Mouse (Mus musculus) CH12.LX (cell line): ENCODE data around the gene Arid1a. TPM values are rescaled to one million over a fixed set of nuclear protein-coding genes. Genes with fewer than 3 reads are reported as not detected.

Experiments
- DNase-seq: peaks from one replicate; pipeline ENCODE4 v3.0.0-alpha.2; 2013; ENCODE audit errors: extremely low read depth
- H3K27ac ChIP-seq: 2 replicates; pipeline ENCODE4 v1.5.1; 2012; ENCODE audit warnings: low read depth, mild to moderate bottlenecking, control low read depth, moderate library complexity; ENCODE audit not compliant: insufficient read depth
- H3K27me3 ChIP-seq: replicated peaks from 2 replicates; pipeline ENCODE3; 2012; ENCODE audit warnings: inconsistent platforms
- H3K36me3 ChIP-seq, 2 experiments: replicated peaks in 1 of 2; 2 replicates each; pipeline versions ENCODE3 to v1.6.1; 2012; ENCODE audit warnings: inconsistent platforms in 1 of 2, low read length in 1 of 2, mild to moderate bottlenecking in 1 of 2, mixed read lengths in 1 of 2, moderate library complexity in 1 of 2; ENCODE audit not compliant: control insufficient read depth in 1 of 2, insufficient read depth in 1 of 2
- H3K4me1 ChIP-seq, 2 experiments: 2 replicates each; pipeline ENCODE4 v1.6.1; 2012; ENCODE audit warnings: inconsistent platforms in 1 of 2, moderate library complexity in 1 of 2; ENCODE audit not compliant: insufficient read depth in 2 of 2, control insufficient read depth in 1 of 2
- H3K4me2 ChIP-seq: 2 replicates; pipeline ENCODE4 v1.6.1; 2012; ENCODE audit warnings: low read depth, mild to moderate bottlenecking, control low read depth; ENCODE audit not compliant: poor library complexity, insufficient read depth, severe bottlenecking
- H3K4me3 ChIP-seq, 3 experiments: fragments of 150-350 bp in 1 of 3; sonication (generic) in 1 of 3; replicated peaks in 1 of 3; 2 replicates each; pipeline versions ENCODE3 to v1.5.1; 2011 to 2012; ENCODE audit warnings: low read depth in 2 of 3, low read length in 2 of 3, mild to moderate bottlenecking in 2 of 3, moderate library complexity in 2 of 3, control low read depth in 1 of 3, improper control_type of control experiment in 1 of 3, inconsistent platforms in 1 of 3, mixed read lengths in 1 of 3; ENCODE audit not compliant: poor library complexity in 1 of 3
- H3K79me2 ChIP-seq: replicated peaks from 2 replicates; pipeline ENCODE4 v1.6.1; 2012; ENCODE audit warnings: mild to moderate bottlenecking, moderate library complexity; ENCODE audit not compliant: control insufficient read depth, poor library complexity, insufficient read depth, severe bottlenecking; ENCODE audit errors: extremely low read depth
- H3K9ac ChIP-seq: 2 replicates; pipeline ENCODE4 v1.6.1; 2012; ENCODE audit warnings: low read depth, mild to moderate bottlenecking, control low read depth, moderate library complexity; ENCODE audit not compliant: insufficient read depth
- H3K9me3 ChIP-seq: replicated peaks from 2 replicates; pipeline ENCODE3; 2012; ENCODE audit warnings: low read length, inconsistent platforms, mixed read lengths
- CHD1 ChIP-seq: IDR thresholded peaks from 2 replicates; pipeline ENCODE4 v1.6.1; 2012; ENCODE audit warnings: low read depth, low read length, improper control_type of control experiment, inconsistent platforms
- CTCF ChIP-seq, 2 experiments: IDR thresholded peaks in 1 of 2; conservative IDR thresholded peaks in 1 of 2; 2 replicates each; pipeline ENCODE4 v1.5.1; 2011 to 2012; ENCODE audit warnings: low read depth in 2 of 2, low read length in 2 of 2, improper control_type of control experiment in 1 of 2, inconsistent platforms in 1 of 2, mild to moderate bottlenecking in 1 of 2, moderate library complexity in 1 of 2
- E2F4 ChIP-seq: IDR thresholded peaks from 2 replicates; pipeline ENCODE4 v1.6.1; 2011; ENCODE audit warnings: low read depth, low read length, improper control_type of control experiment; ENCODE audit not compliant: insufficient replicate concordance
- ELF1 ChIP-seq: IDR thresholded peaks from 2 replicates; pipeline ENCODE4 v1.6.1; 2014; ENCODE audit warnings: low read depth, mild to moderate bottlenecking, inconsistent platforms, low read length, improper control_type of control experiment
- EP300 ChIP-seq: IDR thresholded peaks from 2 replicates; pipeline ENCODE4 v1.6.1; 2011; ENCODE audit warnings: low read length, improper control_type of control experiment
- ETS1 ChIP-seq: conservative IDR thresholded peaks from 2 replicates; pipeline ENCODE4 v1.6.1; 2012; ENCODE audit warnings: low read depth, mild to moderate bottlenecking, inconsistent platforms, low read length, improper control_type of control experiment, moderate library complexity
- GABPA ChIP-seq: IDR thresholded peaks from 2 replicates; pipeline ENCODE4 v1.6.1; 2012; ENCODE audit warnings: low read depth, low read length, improper control_type of control experiment, inconsistent platforms; ENCODE audit not compliant: insufficient replicate concordance
- HCFC1 ChIP-seq: IDR thresholded peaks from 2 replicates; pipeline ENCODE4 v1.6.1; 2012; ENCODE audit warnings: low read depth, mild to moderate bottlenecking, inconsistent platforms, low read length, improper control_type of control experiment
- IRF4 ChIP-seq: IDR thresholded peaks from 2 replicates; pipeline ENCODE4 v1.6.1; 2014; ENCODE audit warnings: low read depth, mild to moderate bottlenecking, inconsistent platforms, low read length, improper control_type of control experiment
- JUN ChIP-seq: IDR thresholded peaks from 2 replicates; pipeline ENCODE4 v1.6.1; 2011; ENCODE audit warnings: low read depth, mild to moderate bottlenecking, low read length, improper control_type of control experiment, moderate library complexity; ENCODE audit not compliant: insufficient read depth
- JUND ChIP-seq: conservative IDR thresholded peaks from 2 replicates; pipeline ENCODE4 v1.6.1; 2011; ENCODE audit warnings: low read depth, low read length, improper control_type of control experiment
- MAX ChIP-seq: IDR thresholded peaks from 2 replicates; pipeline ENCODE4 v1.6.1; 2011; ENCODE audit warnings: low read length, improper control_type of control experiment
- MEF2A ChIP-seq: IDR thresholded peaks from 2 replicates; pipeline ENCODE4 v1.6.1; 2014; ENCODE audit warnings: low read depth, mild to moderate bottlenecking, inconsistent platforms, low read length, improper control_type of control experiment, borderline replicate concordance
- MXI1 ChIP-seq: IDR thresholded peaks from 2 replicates; pipeline ENCODE4 v1.6.1; 2011; ENCODE audit warnings: mild to moderate bottlenecking, low read depth, low read length, improper control_type of control experiment
- MYC ChIP-seq: IDR thresholded peaks from 2 replicates; pipeline ENCODE4 v1.6.1; 2011; ENCODE audit warnings: low read depth, mild to moderate bottlenecking, improper control_type of control experiment, low read length
- NELFE ChIP-seq: IDR thresholded peaks from 2 replicates; pipeline ENCODE4 v1.6.1; 2011; ENCODE audit warnings: low read depth, low read length, improper control_type of control experiment
- NRF1 ChIP-seq: IDR thresholded peaks from 2 replicates; pipeline ENCODE4 v1.6.1; 2014; ENCODE audit warnings: low read depth, mild to moderate bottlenecking, inconsistent platforms, low read length, improper control_type of control experiment, moderate library complexity
- PAX5 ChIP-seq: IDR thresholded peaks from 2 replicates; pipeline ENCODE4 v1.6.1; 2012; ENCODE audit warnings: low read length, inconsistent platforms, mixed read lengths
- POLR2A ChIP-seq: IDR thresholded peaks from 2 replicates; pipeline ENCODE4 v1.6.1; 2011; ENCODE audit warnings: low read depth, mild to moderate bottlenecking, improper control_type of control experiment, low read length
- POLR2AphosphoS2 ChIP-seq: IDR thresholded peaks from 2 replicates; pipeline ENCODE4 v1.6.1; 2011; ENCODE audit warnings: low read depth, low read length, improper control_type of control experiment
- RAD21 ChIP-seq: IDR thresholded peaks from 2 replicates; pipeline ENCODE4 v1.6.1; 2011; ENCODE audit warnings: low read depth, mild to moderate bottlenecking, low read length, improper control_type of control experiment, moderate library complexity
- RCOR1 ChIP-seq: conservative IDR thresholded peaks from 2 replicates; pipeline ENCODE4 v1.6.1; 2012; ENCODE audit warnings: low read depth, mild to moderate bottlenecking, inconsistent platforms, low read length, improper control_type of control experiment
- SIN3A ChIP-seq: IDR thresholded peaks from 2 replicates; pipeline ENCODE4 v1.6.1; 2012; ENCODE audit warnings: low read length, improper control_type of control experiment, inconsistent platforms
- TCF12 ChIP-seq: IDR thresholded peaks from 2 replicates; pipeline ENCODE4 v1.6.1; 2014; ENCODE audit warnings: low read depth, mild to moderate bottlenecking, inconsistent platforms, low read length, improper control_type of control experiment
- ZKSCAN1 ChIP-seq: IDR thresholded peaks from 2 replicates; pipeline ENCODE4 v1.6.1; 2012; ENCODE audit warnings: low read depth, inconsistent platforms, low read length, improper control_type of control experiment, borderline replicate concordance
- ZNF384 ChIP-seq: IDR thresholded peaks from 2 replicates; pipeline ENCODE4 v1.6.1; 2012; ENCODE audit warnings: low read depth, low read length, improper control_type of control experiment, inconsistent platforms
- dilution Hi-C: fragments of 300-500 bp; cut with MboI; formaldehyde crosslinking; loops from 2 replicates; pipeline ENCODE4 v1.14.3; 2020; ENCODE audit warnings: low sequenced_read_pairs; ENCODE audit not compliant: extremely low pct_unique_long_range_greater_than_20kb, extremely low pct_ligation_motif_present
- in situ Hi-C: fragments of 300-500 bp; cut with MboI; formaldehyde crosslinking; loops from 3 replicates; pipeline ENCODE4 v1.14.3; 2019; ENCODE audit warnings: low sequenced_read_pairs, low pct_ligation_motif_present, low pct_unique_long_range_greater_than_20kb, mixed read lengths
- polyA plus RNA-seq: library from polyadenylated mRNA; unstranded; fragments of >175 nt; gene quantifications from 2 replicates; pipeline ENCODE4 v1.2.1, GENCODE M21; 2012; ENCODE audit warnings: low read depth; ENCODE audit not compliant: insufficient read length
- total RNA-seq, 2 experiments: library from RNA; depleted of rRNA; stranded (reverse); fragments of 300-350 nt in 1 of 2; fragments of >200 nt in 1 of 2; gene quantifications; 2 replicates each; pipeline ENCODE4 v1.2.3; 2012 to 2014

Arid1a gene
- total and polyA plus RNA-seq, 3 experiments, result 6.4 to 47.1 (median 19.1) TPM

- H3K36me3 ChIP-seq, result peaks cover 4 to 15% of the 10 kb centered on the region in 2 experiments
Observed at GRCm38 (mm10) chr4:133753375-133754190, 3.0 kb downstream of the Arid1a start.

GRCm38 (mm10) chr4:133752449-133753374 lies 3.9 kb downstream of the Arid1a start:
- Histone ChIP-seq H3K9me3 (peaks cover 5% of the 10 kb centered on the region), H3K79me2 (peaks cover 74% of the 10 kb centered on the region), H3K4me2 (no peak overlapping the region), H3K27me3 (no peaks in the 10 kb centered on the region), H3K36me3 (peaks cover 6 to 24% of the 10 kb centered on the region in 2 experiments), H3K4me1 (peaks cover 8 to 40% of the 10 kb centered on the region in 2 experiments), H3K27ac (peak overlapping the region; percentile 82), H3K4me3 (peak overlapping the region; percentile 59 to 98 (median 82)), H3K9ac (peak overlapping the region; percentile 100)
- in situ Hi-C loops, result loop anchor here (10.0 kb wide), 1 partner anchor 78 kb away; the partner anchor contains the start of gene Pigv
- DNase-seq, result peak; percentile 38
- dilution Hi-C loops, result no loop called here
- TF ChIP-seq SIN3A, result peak; percentile 31; the same call in 1 of the 2 replicates
- TF ChIP-seq HCFC1, result no peak
- TF ChIP-seq MXI1, result no peak
- TF ChIP-seq JUN, result no peak
- TF ChIP-seq MAX, result no peak
- TF ChIP-seq NELFE, result no peak
- TF ChIP-seq NRF1, result no peak
- TF ChIP-seq MEF2A, result no peak
- TF ChIP-seq GABPA, result no peak
- no peak for TF ChIP-seq RAD21
- peak; percentile 69 for TF ChIP-seq TCF12
- TF ChIP-seq CTCF (conservative IDR thresholded peaks at IDR 0.05 in 1 of 2, IDR thresholded peaks at IDR 0.05 in 1 of 2; ENCODE audit: low read depth in 2 of 2, low read length in 2 of 2), result no peak
- no peak for TF ChIP-seq CHD1
- no peak for TF ChIP-seq MYC
- TF ChIP-seq ETS1, result no peak
- no peak for TF ChIP-seq RCOR1
- TF ChIP-seq JUND, result no peak
- TF ChIP-seq IRF4, result no peak
- TF ChIP-seq E2F4, result no peak
- no peak for TF ChIP-seq POLR2AphosphoS2
- no peak for TF ChIP-seq ZKSCAN1
- peak; percentile 65 for TF ChIP-seq POLR2A
- TF ChIP-seq ELF1, result no peak
- no peak for TF ChIP-seq ZNF384

More at GRCm38 (mm10) chr4:133753375-133754190, 3.0 kb downstream of the Arid1a start:
- dilution Hi-C loops (no loop called here), in situ Hi-C loops (loop anchor here (10.0 kb wide), 1 partner anchor 79 kb away; the partner anchor contains the start of gene Pigv)
- no peak overlapping the region for H3K4me2 ChIP-seq
- H3K27ac ChIP-seq, result peak overlapping the region; percentile 92
- no peaks in the 10 kb centered on the region for H3K27me3 ChIP-seq
- peaks cover 5 to 31% of the 10 kb centered on the region in 2 experiments for H3K4me1 ChIP-seq
- peaks cover 65% of the 10 kb centered on the region for H3K79me2 ChIP-seq
- DNase-seq, result peak; percentile 55
- peak overlapping the region; percentile 100 for H3K9ac ChIP-seq
- H3K9me3 ChIP-seq, result peaks cover 5% of the 10 kb centered on the region
- peak overlapping the region; percentile 59 to 98 (median 82) for H3K4me3 ChIP-seq
- no peak for TF ChIP-seq PAX5
- TF ChIP-seq POLR2A, result peak; percentile 37; the same call in 1 of the 2 replicates
- no peak for TF ChIP-seq CTCF (conservative IDR thresholded peaks at IDR 0.05 in 1 of 2, IDR thresholded peaks at IDR 0.05 in 1 of 2; ENCODE audit: low read depth in 2 of 2, low read length in 2 of 2)
- no peak for TF ChIP-seq IRF4
- no peak for TF ChIP-seq TCF12
- TF ChIP-seq EP300, result no peak
- no peak for TF ChIP-seq E2F4
- TF ChIP-seq RAD21, result no peak
- no peak for TF ChIP-seq ETS1
- 0 out of 2 replicates have a peak, but pooled peaks have one; percentile 3 for TF ChIP-seq NELFE
